Comparison of ENCODE assay signal across 28 mouse cellular contexts in the genomic region with DNA sequence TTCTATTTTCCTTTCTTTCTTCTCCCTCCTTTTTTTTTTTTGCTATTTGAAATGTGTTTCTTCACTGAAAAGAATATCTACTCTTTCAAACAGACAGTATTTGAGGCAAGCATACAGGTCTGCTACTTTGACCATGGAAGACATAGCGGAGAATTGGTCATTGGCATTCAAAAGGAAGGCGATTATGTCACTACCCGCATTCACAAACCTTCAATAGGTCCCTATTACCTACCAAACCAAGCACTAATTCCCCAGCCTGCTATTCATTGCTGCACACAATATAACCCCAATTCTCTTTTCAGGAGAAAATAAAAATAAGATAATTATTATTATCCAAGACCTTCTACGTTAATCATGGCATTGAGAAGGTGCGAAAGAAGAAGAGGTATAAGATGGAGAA.
"Had no signal": no experiment of that assay in that cellular context is flagged by ENCODE, and none has a peak within 500 bp of the region (broad histone marks: within the 10 kb centered on the region; RNA-seq: fewer than 3 reads in every experiment).

No protein-coding gene starts in this region.

- DNase-seq: gastrocnemius, adult 2 months; gastrocnemius, postnatal 10 days; gastrocnemius, postnatal 25 days; heart, adult 11 months; heart, adult 2 months; heart, postnatal 14 days; heart, postnatal 36 days; kidney, adult 11 months; kidney, adult 2 months; kidney, adult 9 months; kidney, postnatal 14 days; kidney, postnatal 36 days; layer of hippocampus, adult 9-11 months; layer of hippocampus, postnatal 36 days; left cerebral cortex, postnatal 4 days; lung, adult 18-20 months had no signal

- H3K27ac ChIP-seq: gastrocnemius, adult 2 months; heart, adult 2 months; heart, embryonic 13.5 days; heart, embryonic 15.5 days; hindbrain, embryonic 14.5 days; kidney, embryonic 15.5 days; kidney, postnatal 0 days; limb, embryonic 13.5 days; limb, embryonic 15.5 days; liver, embryonic 12.5 days; liver, embryonic 14.5 days had no signal

- H3K4me1 ChIP-seq: heart, embryonic 13.5 days; heart, embryonic 15.5 days; limb, embryonic 13.5 days; limb, embryonic 15.5 days; liver, embryonic 12.5 days had no signal

- H3K9me3 ChIP-seq: heart, embryonic 13.5 days; heart, embryonic 15.5 days; kidney, embryonic 15.5 days; limb, embryonic 13.5 days; limb, embryonic 15.5 days; liver, embryonic 12.5 days had no signal

- H3K4me2 ChIP-seq: heart, embryonic 11.5 days; heart, embryonic 13.5 days; heart, embryonic 15.5 days; hindbrain, embryonic 14.5 days; kidney, embryonic 15.5 days; limb, embryonic 13.5 days; limb, embryonic 15.5 days; liver, embryonic 12.5 days had no signal

- H3K9ac ChIP-seq: heart, embryonic 13.5 days; heart, embryonic 15.5 days; hindbrain, embryonic 14.5 days; kidney, embryonic 15.5 days; limb, embryonic 13.5 days; limb, embryonic 15.5 days; liver, embryonic 12.5 days; liver, embryonic 14.5 days had no signal

- H3K27me3 ChIP-seq: heart, embryonic 13.5 days; heart, embryonic 15.5 days; kidney, embryonic 15.5 days; liver, embryonic 12.5 days had no signal

- H3K36me3 ChIP-seq: limb, embryonic 13.5 days; limb, embryonic 15.5 days; liver, embryonic 12.5 days had no signal

- ATAC-seq: hindbrain, embryonic 16.5 days; intestine, embryonic 16.5 days; liver, embryonic 12.5 days had no signal

- H3K4me3 ChIP-seq: gastrocnemius, adult 2 months; heart, adult 2 months; heart, embryonic 13.5 days; heart, embryonic 15.5 days; kidney, embryonic 15.5 days; limb, embryonic 13.5 days; limb, embryonic 15.5 days; liver, embryonic 12.5 days had no signal
